In the genomic region with DNA sequence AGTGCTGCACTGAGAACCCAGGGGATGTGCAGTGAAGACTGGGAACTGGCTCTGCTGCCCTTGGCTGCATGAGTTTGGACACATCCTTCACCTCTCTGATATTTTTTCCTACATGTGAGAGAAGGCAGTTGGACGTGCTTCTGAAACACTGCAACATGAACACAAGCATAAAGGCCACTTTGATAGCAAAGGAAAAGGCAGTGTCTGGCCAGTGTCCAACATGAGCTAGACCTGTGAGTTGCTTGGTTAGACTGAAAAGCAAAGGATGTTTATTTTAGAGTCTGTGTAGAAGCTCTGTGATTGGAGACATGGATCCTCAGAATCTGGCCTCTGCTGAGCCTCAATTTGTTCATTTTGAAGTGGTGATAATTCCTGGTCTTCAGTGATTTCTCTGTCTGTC, we compare ENCODE assay signal across 20 mouse cellular contexts.
DNase-seq lines count a peak whose midpoint lies in the region; ATAC-seq and TF ChIP-seq lines count a peak whose summit lies in the region.
"Had no signal": no experiment of that assay in that cellular context is flagged by ENCODE, and none has a peak within 500 bp of the region (broad histone marks: within the 10 kb centered on the region; RNA-seq: fewer than 3 reads in every experiment).

No protein-coding gene starts in this region.

- peak; percentile 16 for DNase-seq in adrenal gland, postnatal 14 days
- DNase-seq in adrenal gland, postnatal 4 days (ENCODE audit: low spot score in 2 of 2) = no peak
- DNase-seq in cerebellum, postnatal 10 days = peak; percentile 24 to 32
- no peak for DNase-seq in cerebellum, adult 9-11 months
- DNase-seq in heart, embryonic 10.5 days (ENCODE audit: low spot score) = no peak
- peak; percentile 40 for DNase-seq in lung, embryonic 14.5 days
- DNase-seq in lung, postnatal 4 days = no peak
- DNase-seq: embryo, embryonic 11 days; gastrocnemius, postnatal 36 days; heart, adult 18-20 months; heart, postnatal 10 days; kidney, adult 18-20 months had no signal

- H3K4me2 ChIP-seq in heart, embryonic 13.5 days = no peak overlapping the region
- no peak overlapping the region for H3K4me2 ChIP-seq in lung, embryonic 14.5 days
- H3K4me2 ChIP-seq: embryonic facial prominence, embryonic 15.5 days; forebrain, embryonic 15.5 days; hindbrain, embryonic 13.5 days; kidney, embryonic 15.5 days had no signal

- no peak for ATAC-seq in heart, embryonic 13.5 days (ENCODE audit: extremely low read depth, insufficient number of reproducible peaks, low FRiP score, low TSS enrichment)
- no peak for ATAC-seq in lung, embryonic 14.5 days (ENCODE audit: insufficient read depth)
- ATAC-seq: forebrain, embryonic 15.5 days; hindbrain, postnatal 0 days had no signal

- H3K27me3 ChIP-seq in heart, embryonic 13.5 days (replicated peaks) = no peaks in the 10 kb centered on the region
- no peaks in the 10 kb centered on the region for H3K27me3 ChIP-seq in heart, embryonic 10.5 days (ENCODE audit: insufficient read depth, poor library complexity, severe bottlenecking)
- no peaks in the 10 kb centered on the region for H3K27me3 ChIP-seq in lung, embryonic 14.5 days (ENCODE audit: insufficient read depth, low read length)
- H3K27me3 ChIP-seq: embryonic facial prominence, embryonic 15.5 days; forebrain, embryonic 15.5 days; hindbrain, embryonic 13.5 days; kidney, embryonic 15.5 days had no signal

- no peaks in the 10 kb centered on the region for H3K9me3 ChIP-seq in heart, embryonic 13.5 days
- no peaks in the 10 kb centered on the region for H3K9me3 ChIP-seq in heart, embryonic 10.5 days
- H3K9me3 ChIP-seq in lung, embryonic 14.5 days (ENCODE audit: low read depth, low read length) = no peaks in the 10 kb centered on the region
- H3K9me3 ChIP-seq: embryonic facial prominence, embryonic 15.5 days; forebrain, embryonic 10.5 days; forebrain, embryonic 15.5 days; hindbrain, embryonic 13.5 days; kidney, embryonic 15.5 days had no signal

- H3K9ac ChIP-seq in heart, embryonic 13.5 days = no peak overlapping the region
- H3K9ac ChIP-seq in lung, embryonic 14.5 days = no peak overlapping the region
- H3K9ac ChIP-seq: embryonic facial prominence, embryonic 15.5 days; forebrain, embryonic 15.5 days; hindbrain, embryonic 13.5 days; kidney, embryonic 15.5 days had no signal

- H3K36me3 ChIP-seq in heart, embryonic 13.5 days = no peaks in the 10 kb centered on the region
- no peaks in the 10 kb centered on the region for H3K36me3 ChIP-seq in heart, embryonic 10.5 days
- no peaks in the 10 kb centered on the region for H3K36me3 ChIP-seq in lung, embryonic 14.5 days (ENCODE audit: insufficient read depth)
- H3K36me3 ChIP-seq: embryonic facial prominence, embryonic 15.5 days; forebrain, embryonic 10.5 days; forebrain, embryonic 15.5 days; hindbrain, embryonic 13.5 days; kidney, embryonic 15.5 days had no signal

- H3K27ac ChIP-seq in heart, embryonic 13.5 days (replicated peaks) = 0 out of 2 replicates have a peak overlapping the region, but pooled peaks have one; percentile 8
- no peak overlapping the region for H3K27ac ChIP-seq in heart, embryonic 10.5 days
- H3K27ac ChIP-seq in lung, embryonic 14.5 days (ENCODE audit: low read depth) = no peak overlapping the region
- H3K27ac ChIP-seq: embryonic facial prominence, embryonic 15.5 days; forebrain, embryonic 10.5 days; forebrain, embryonic 15.5 days; hindbrain, embryonic 13.5 days; hindbrain, postnatal 0 days; kidney, embryonic 15.5 days had no signal

- no peak for TF ChIP-seq CTCF in lung, embryonic 14.5 days (IDR thresholded peaks at IDR 0.05; ENCODE audit: low read depth)

- no peak overlapping the region for H3K4me3 ChIP-seq in heart, embryonic 13.5 days
- H3K4me3 ChIP-seq in heart, embryonic 10.5 days = no peak overlapping the region
- H3K4me3 ChIP-seq in lung, embryonic 14.5 days (ENCODE audit: low read depth, low read length) = no peak overlapping the region
- H3K4me3 ChIP-seq: embryonic facial prominence, embryonic 15.5 days; erythroblast, embryonic 14.5 days; forebrain, embryonic 10.5 days; forebrain, embryonic 15.5 days; hindbrain, embryonic 13.5 days; kidney, embryonic 15.5 days had no signal

- peaks cover 6% of the 10 kb centered on the region; the same call in 1 of the 2 replicates for H3K4me1 ChIP-seq in heart, embryonic 13.5 days
- no peaks in the 10 kb centered on the region for H3K4me1 ChIP-seq in heart, embryonic 10.5 days
- no peaks in the 10 kb centered on the region for H3K4me1 ChIP-seq in lung, embryonic 14.5 days (ENCODE audit: insufficient read depth)
- H3K4me1 ChIP-seq: embryonic facial prominence, embryonic 15.5 days; forebrain, embryonic 10.5 days; forebrain, embryonic 15.5 days; hindbrain, embryonic 13.5 days; kidney, embryonic 15.5 days had no signal

- 26% methylated on average over 1 of the region's 1 CpGs for WGBS in heart, embryonic 13.5 days
- 52% methylated on average over 1 of the region's 1 CpGs for WGBS in heart, embryonic 10.5 days
- 34% methylated on average over 1 of the region's 1 CpGs for WGBS in lung, embryonic 14.5 days

Comparison
In these comparisons a context has a peak if more than half of its experiments do, and no peak if none do; other contexts are left out.
1. DNase-seq: peak in adrenal gland, postnatal 14 days (single experiment), cerebellum, postnatal 10 days (2 of 2) and lung, embryonic 14.5 days (single experiment); none in adrenal gland, postnatal 4 days (0 of 2), cerebellum, adult 9-11 months (single experiment), heart, embryonic 10.5 days (single experiment) and lung, postnatal 4 days (0 of 2).